Mouse (Mus musculus): ENCODE measurements at regions not wholly inside any gene's neighbourhood (a gene's known extent, or its start where the extent isn't known, plus 50 kb on each side); places are given as distances from the start of the nearest gene placed in this dataset.

- 37% methylated on average over 17 of the region's 17 CpGs for WGBS
- no peaks in the 10 kb centered on the region for H3K36me3 ChIP-seq
- 0 out of 2 replicates have a peak overlapping the region, but pooled peaks have one; percentile 34 for H3K27ac ChIP-seq
- H3K4me2 ChIP-seq, result no peak overlapping the region
- H3K4me3 ChIP-seq, result no peak overlapping the region
- no peak for ATAC-seq (replicated peaks; ENCODE audit: insufficient number of reproducible peaks, insufficient read depth, low FRiP score, low read depth)
- H3K27me3 ChIP-seq, result no peaks in the 10 kb centered on the region
- H3K9me3 ChIP-seq (replicated peaks), result no peaks in the 10 kb centered on the region
- H3K9ac ChIP-seq, result no peak overlapping the region
- H3K4me1 ChIP-seq (replicated peaks), result peaks cover 5% of the 10 kb centered on the region; the same call in 1 of the 2 replicates
Measured at GRCm38 (mm10) chr5:147794711-147795532, 65.3 kb upstream of the Pomp start.

GRCm38 (mm10) chr5:147793059-147793458 lies 67.2 kb upstream of the Pomp start:
- no peak overlapping the region for H3K9ac ChIP-seq
- no peak for ATAC-seq (replicated peaks; ENCODE audit: insufficient number of reproducible peaks, insufficient read depth, low FRiP score, low read depth)
- H3K9me3 ChIP-seq (replicated peaks), result no peaks in the 10 kb centered on the region
- WGBS, result 48% methylated on average over 9 of the region's 9 CpGs
- no peak overlapping the region for H3K4me3 ChIP-seq
- no peak overlapping the region for H3K27ac ChIP-seq
- no peak overlapping the region for H3K4me2 ChIP-seq
- H3K4me1 ChIP-seq (replicated peaks), result peaks cover 11% of the 10 kb centered on the region
- no peaks in the 10 kb centered on the region for H3K27me3 ChIP-seq
- H3K36me3 ChIP-seq, result no peaks in the 10 kb centered on the region

- 62% methylated on average over 4 of the region's 4 CpGs for WGBS
- Histone ChIP-seq H3K27me3 (no peaks in the 10 kb centered on the region), H3K4me3 (no peak overlapping the region)
Measured at GRCm38 (mm10) chr5:147792638-147793037, 66.8 kb upstream of the Flt1 start.

GRCm38 (mm10) chr5:147791121-147791520 lies 65.3 kb upstream of the Flt1 start:
- Histone ChIP-seq H3K4me1 (replicated peaks) (peaks cover 11% of the 10 kb centered on the region), H3K4me2 (no peak overlapping the region), H3K9ac (no peak overlapping the region), H3K9me3 (replicated peaks) (no peaks in the 10 kb centered on the region), H3K27ac (no peak overlapping the region), H3K36me3 (no peaks in the 10 kb centered on the region), H3K4me3 (no peak overlapping the region), H3K27me3 (no peaks in the 10 kb centered on the region)
- no peak for ATAC-seq (replicated peaks; ENCODE audit: insufficient number of reproducible peaks, insufficient read depth, low FRiP score, low read depth)

More at GRCm38 (mm10) chr5:147792638-147793037, 66.8 kb upstream of the Flt1 start:
- ATAC-seq (replicated peaks; ENCODE audit: insufficient number of reproducible peaks, insufficient read depth, low FRiP score, low read depth), result no peak
- peaks cover 11% of the 10 kb centered on the region for H3K4me1 ChIP-seq (replicated peaks)
- no peak overlapping the region for H3K27ac ChIP-seq
- no peaks in the 10 kb centered on the region for H3K9me3 ChIP-seq (replicated peaks)
- H3K36me3 ChIP-seq, result no peaks in the 10 kb centered on the region
- H3K9ac ChIP-seq, result no peak overlapping the region
- H3K4me2 ChIP-seq, result no peak overlapping the region

- H3K27ac ChIP-seq, result no peak overlapping the region
- no peaks in the 10 kb centered on the region for H3K27me3 ChIP-seq
- H3K4me2 ChIP-seq, result no peak overlapping the region
- H3K4me1 ChIP-seq (replicated peaks), result peaks cover 6% of the 10 kb centered on the region
- no peak overlapping the region for H3K9ac ChIP-seq
- H3K4me3 ChIP-seq, result no peak overlapping the region
- H3K36me3 ChIP-seq, result no peaks in the 10 kb centered on the region
- no peaks in the 10 kb centered on the region for H3K9me3 ChIP-seq (replicated peaks)
- WGBS, result 39% methylated on average over 6 of the region's 6 CpGs
- no peak for ATAC-seq (replicated peaks; ENCODE audit: insufficient number of reproducible peaks, insufficient read depth, low FRiP score, low read depth)
Measured at GRCm38 (mm10) chr5:147788496-147788895, 62.7 kb upstream of the Flt1 start.

- no peaks in the 10 kb centered on the region for H3K36me3 ChIP-seq
- peaks cover 15% of the 10 kb centered on the region for H3K4me1 ChIP-seq (replicated peaks)
- ATAC-seq (replicated peaks; ENCODE audit: insufficient number of reproducible peaks, insufficient read depth, low FRiP score, low read depth), result no peak
- no peak overlapping the region for H3K9ac ChIP-seq
- no peak overlapping the region for H3K4me2 ChIP-seq
- no peaks in the 10 kb centered on the region for H3K27me3 ChIP-seq
- 45% methylated on average over 5 of the region's 5 CpGs for WGBS
- no peak overlapping the region for H3K4me3 ChIP-seq
- no peaks in the 10 kb centered on the region for H3K9me3 ChIP-seq (replicated peaks)
- H3K27ac ChIP-seq, result no peak overlapping the region
Measured at GRCm38 (mm10) chr5:147786857-147787256, 61.0 kb upstream of the Flt1 start.

- Histone ChIP-seq H3K9ac (no peak overlapping the region), H3K4me3 (no peak overlapping the region), H3K27ac (no peak overlapping the region), H3K27me3 (no peaks in the 10 kb centered on the region), H3K4me1 (replicated peaks) (peaks cover 15% of the 10 kb centered on the region), H3K4me2 (no peak overlapping the region), H3K36me3 (no peaks in the 10 kb centered on the region), H3K9me3 (replicated peaks) (no peaks in the 10 kb centered on the region)
- ATAC-seq (replicated peaks; ENCODE audit: insufficient number of reproducible peaks, insufficient read depth, low FRiP score, low read depth), result no peak
- WGBS, result 87% methylated on average over 9 of the region's 9 CpGs
Measured at GRCm38 (mm10) chr5:147784159-147784558, 58.3 kb upstream of the Flt1 start.

- Histone ChIP-seq H3K9me3 (replicated peaks) (no peaks in the 10 kb centered on the region), H3K4me1 (replicated peaks) (peaks cover 13% of the 10 kb centered on the region), H3K27me3 (no peaks in the 10 kb centered on the region), H3K9ac (no peak overlapping the region), H3K36me3 (no peaks in the 10 kb centered on the region), H3K27ac (no peak overlapping the region), H3K4me2 (no peak overlapping the region), H3K4me3 (no peak overlapping the region)
- no peak for ATAC-seq (replicated peaks; ENCODE audit: insufficient number of reproducible peaks, insufficient read depth, low FRiP score, low read depth)
- WGBS, result 64% methylated on average over 4 of the region's 4 CpGs
Measured at GRCm38 (mm10) chr5:147783476-147783875, 57.7 kb upstream of the Flt1 start.

GRCm38 (mm10) chr5:147782761-147783160 lies 57.0 kb upstream of the Flt1 start:
- H3K9ac ChIP-seq, result no peak overlapping the region
- no peak overlapping the region for H3K4me3 ChIP-seq
- H3K36me3 ChIP-seq, result no peaks in the 10 kb centered on the region
- WGBS, result 52% methylated on average over 7 of the region's 7 CpGs
- H3K27me3 ChIP-seq, result no peaks in the 10 kb centered on the region
- no peak overlapping the region for H3K27ac ChIP-seq
- H3K9me3 ChIP-seq (replicated peaks), result no peaks in the 10 kb centered on the region
- H3K4me2 ChIP-seq, result no peak overlapping the region
- H3K4me1 ChIP-seq (replicated peaks), result peaks cover 10% of the 10 kb centered on the region
- no peak for ATAC-seq (replicated peaks; ENCODE audit: insufficient number of reproducible peaks, insufficient read depth, low FRiP score, low read depth)

GRCm38 (mm10) chr5:147782241-147782681 lies 56.5 kb upstream of the Flt1 start:
- WGBS, result 27% methylated on average over 8 of the region's 8 CpGs
- no peak overlapping the region for H3K4me2 ChIP-seq
- H3K27ac ChIP-seq, result no peak overlapping the region

GRCm38 (mm10) chr5:147781215-147781614 lies 55.4 kb upstream of the Flt1 start:
- H3K36me3 ChIP-seq, result no peaks in the 10 kb centered on the region
- no peaks in the 10 kb centered on the region for H3K27me3 ChIP-seq
- WGBS, result 91% methylated on average over 17 of the region's 17 CpGs
- H3K4me2 ChIP-seq, result no peak overlapping the region
- H3K9ac ChIP-seq, result no peak overlapping the region
- H3K27ac ChIP-seq, result no peak overlapping the region
- H3K9me3 ChIP-seq (replicated peaks), result no peaks in the 10 kb centered on the region
- H3K4me1 ChIP-seq (replicated peaks), result peaks cover 10% of the 10 kb centered on the region
- ATAC-seq (replicated peaks; ENCODE audit: insufficient number of reproducible peaks, insufficient read depth, low FRiP score, low read depth), result no peak
- H3K4me3 ChIP-seq, result no peak overlapping the region

More at GRCm38 (mm10) chr5:147782241-147782681, 56.5 kb upstream of the Flt1 start:
- Histone ChIP-seq H3K4me3 (no peak overlapping the region), H3K9me3 (replicated peaks) (no peaks in the 10 kb centered on the region), H3K27me3 (no peaks in the 10 kb centered on the region), H3K4me1 (replicated peaks) (peaks cover 10% of the 10 kb centered on the region), H3K36me3 (no peaks in the 10 kb centered on the region), H3K9ac (no peak overlapping the region)
- ATAC-seq (replicated peaks; ENCODE audit: insufficient number of reproducible peaks, insufficient read depth, low FRiP score, low read depth), result no peak

- Histone ChIP-seq H3K27ac (no peak overlapping the region), H3K4me3 (no peak overlapping the region), H3K4me2 (no peak overlapping the region), H3K9ac (no peak overlapping the region), H3K9me3 (replicated peaks) (0 out of 2 replicates have a peak, but pooled peaks cover 3% of the 10 kb centered on the region), H3K36me3 (no peaks in the 10 kb centered on the region), H3K27me3 (no peaks in the 10 kb centered on the region), H3K4me1 (replicated peaks) (peaks cover 10% of the 10 kb centered on the region)
- WGBS, result 57% methylated on average over 9 of the region's 9 CpGs
- ATAC-seq (replicated peaks; ENCODE audit: insufficient number of reproducible peaks, insufficient read depth, low FRiP score, low read depth), result no peak
Measured at GRCm38 (mm10) chr5:147778557-147778956, 52.7 kb upstream of the Flt1 start.
